Mouse (Mus musculus) brain, embryonic 14.5 days (tissue): ENCODE data around the gene Epha8. TPM values are rescaled to one million over a fixed set of nuclear protein-coding genes. Genes with fewer than 3 reads are reported as not detected.
A peak's percentile ranks its signal among the peaks of the same experiment; 100 is the strongest.

Source experiments
- DNase-seq: peaks from one replicate; pipeline ENCODE4 v3.0.0-alpha.2; 2011; ENCODE audit warnings: low read depth
- CTCF ChIP-seq: fragments of 200-500 bp; IDR thresholded peaks from 2 replicates; pipeline ENCODE4 v1.5.1; 2012; ENCODE audit warnings: inconsistent platforms, mild to moderate bottlenecking, moderate library complexity, borderline replicate concordance; ENCODE audit not compliant: insufficient read depth, insufficient read length; ENCODE audit errors: extremely low read depth
- POLR2A ChIP-seq: fragments of 200-500 bp; IDR thresholded peaks from 2 replicates; pipeline ENCODE4 v1.6.1; 2012; ENCODE audit warnings: mild to moderate bottlenecking, inconsistent platforms, borderline replicate concordance; ENCODE audit not compliant: poor library complexity, insufficient read depth, insufficient read length, severe bottlenecking; ENCODE audit errors: extremely low read depth
- polyA plus RNA-seq: library from polyadenylated mRNA; depleted of rRNA; stranded (reverse); fragments of >200 nt; gene quantifications from 2 replicates; pipeline ENCODE4 v1.2.3, GENCODE M21; 2012; rRNA removed

Gene Epha8
- polyA plus RNA-seq, 1 experiment = 33.9 TPM

DNA sequence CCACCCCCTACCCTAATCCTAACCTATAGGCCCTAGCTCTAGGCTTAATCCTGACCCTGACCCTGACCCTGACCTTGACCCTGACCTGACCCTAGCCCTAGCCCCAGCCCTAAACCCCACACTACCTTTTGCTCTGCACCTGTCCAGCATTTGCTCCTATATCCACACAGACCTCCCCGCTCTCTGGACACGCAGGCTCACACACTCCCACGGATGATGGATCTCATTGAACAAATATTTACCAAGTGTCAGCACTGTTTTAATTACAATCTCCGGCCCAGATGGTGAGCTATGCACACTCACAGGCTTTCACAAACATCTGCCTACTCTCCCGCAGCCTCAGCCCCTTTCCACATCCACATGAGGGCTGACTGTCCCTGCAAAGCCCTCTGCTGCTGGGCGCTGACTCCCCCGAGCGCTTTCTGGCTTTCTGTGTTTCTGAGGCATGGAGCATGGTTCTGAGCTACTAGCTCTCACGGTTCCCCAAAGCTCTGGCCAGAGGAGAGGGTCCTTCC is 58.5 kb downstream of the Epha8 start:
- TF ChIP-seq POLR2A (no peak), CTCF (no peak)
- DNase-seq = peak; percentile 41

DNA sequence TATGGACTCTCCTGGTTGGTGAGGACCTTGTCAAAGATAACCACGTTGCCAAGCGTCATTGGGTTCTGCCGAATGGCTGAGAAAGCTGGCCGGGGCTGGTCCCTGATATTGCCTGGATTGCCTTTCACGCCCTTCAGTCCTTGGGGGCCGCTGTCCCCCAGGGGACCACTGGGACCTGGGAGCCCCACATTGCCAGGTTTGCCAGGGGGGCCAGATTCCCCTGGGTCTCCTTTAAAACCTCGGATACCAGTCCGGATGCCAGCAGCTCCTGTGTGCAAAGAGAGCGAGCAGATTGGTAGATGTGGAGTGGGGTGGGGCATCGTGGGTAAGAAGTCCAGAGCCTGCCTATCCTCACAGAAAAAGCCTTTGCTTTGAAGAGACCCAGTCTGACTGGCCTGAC is 60.2 kb downstream of the Epha8 start:
- no peak for DNase-seq
- TF ChIP-seq CTCF = no peak
- no peak for TF ChIP-seq POLR2A

DNA sequence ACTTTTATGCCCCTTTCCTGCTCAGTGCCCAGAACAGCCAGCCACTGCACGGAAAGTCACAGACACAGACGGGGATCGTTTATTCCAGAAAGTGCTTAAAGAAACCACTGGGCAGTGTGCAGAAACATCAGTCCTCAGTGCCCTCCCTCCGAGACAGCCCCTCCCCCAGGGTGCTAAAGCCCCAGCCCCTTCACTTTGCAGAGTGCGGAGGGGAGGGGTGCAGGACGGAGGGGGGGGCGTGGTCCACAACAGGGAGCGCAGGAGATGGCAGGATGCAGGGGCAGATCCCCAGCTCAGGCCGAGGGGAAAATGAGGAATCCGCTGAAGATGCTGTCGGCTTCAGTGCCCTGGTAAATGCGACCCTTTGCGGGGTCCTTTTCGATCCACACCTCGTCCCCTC is 60.8 kb downstream of the Epha8 start:
- no peak for TF ChIP-seq POLR2A
- no peak for TF ChIP-seq CTCF
- DNase-seq = no peak

DNA sequence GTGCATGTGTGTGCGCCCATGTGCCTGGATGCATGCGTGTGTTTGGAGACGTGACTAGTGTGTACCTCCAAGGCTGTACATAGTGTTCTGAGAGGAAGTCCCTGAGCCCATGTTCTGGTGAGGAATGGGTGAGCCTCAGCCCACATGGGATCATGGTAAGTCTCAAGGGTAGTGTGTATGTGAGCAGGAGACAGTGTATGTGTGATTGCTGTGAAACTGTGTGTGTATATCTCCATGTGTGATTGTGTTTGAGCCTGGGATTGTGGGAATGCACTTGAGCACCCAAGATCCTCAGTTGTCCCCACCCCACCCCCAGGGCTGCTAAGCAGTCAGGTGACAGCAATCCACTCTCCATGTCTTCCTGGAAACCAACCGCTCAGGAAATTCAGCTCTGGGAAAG is 61.8 kb downstream of the Epha8 start:
- TF ChIP-seq POLR2A (no peak), CTCF (no peak)
- no peak for DNase-seq

DNA sequence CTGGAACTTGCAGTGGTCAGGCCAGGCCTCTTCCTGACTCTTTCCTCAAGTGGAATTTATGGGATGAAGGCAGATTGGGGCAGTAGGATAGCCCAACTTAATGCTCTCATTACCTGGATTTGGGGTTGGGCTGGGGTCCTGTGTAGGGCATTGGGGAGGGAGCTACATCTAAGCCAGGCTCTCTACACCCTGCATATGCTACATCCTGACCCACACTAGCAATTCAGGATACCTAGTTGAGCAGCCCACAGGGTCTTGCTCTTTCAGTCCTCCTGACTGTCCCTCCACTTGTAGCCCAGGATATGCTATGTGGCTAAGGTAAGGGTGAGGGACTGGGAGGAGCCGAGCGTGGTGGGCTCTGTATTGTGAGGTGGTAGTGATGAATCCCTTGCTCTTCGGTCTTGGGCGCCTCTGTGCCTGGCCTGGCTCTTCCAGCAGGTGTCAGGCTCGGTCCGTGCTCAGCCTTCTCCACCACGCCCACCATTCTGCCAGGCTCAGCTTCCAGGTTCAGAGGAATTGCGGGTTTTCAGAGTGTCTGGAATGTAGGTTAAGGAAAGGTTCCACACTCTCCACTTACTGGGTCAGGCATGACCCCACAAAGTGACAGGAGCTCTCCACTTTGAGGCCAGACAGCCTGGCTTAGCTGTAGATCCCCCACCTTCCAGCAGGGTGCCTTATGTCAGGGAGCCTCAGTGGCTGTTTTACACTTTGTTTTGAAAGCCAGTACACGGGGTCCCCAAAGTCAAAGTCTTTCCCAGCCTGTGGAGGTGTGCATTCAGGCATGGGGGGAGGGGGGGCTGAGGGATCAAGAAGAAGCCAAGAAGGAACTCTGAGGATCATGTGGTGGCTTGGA is 62.7 kb downstream of the Epha8 start:
- TF ChIP-seq CTCF = peak; percentile 88
- no peak for TF ChIP-seq POLR2A
- peak; percentile 81 for DNase-seq

DNA sequence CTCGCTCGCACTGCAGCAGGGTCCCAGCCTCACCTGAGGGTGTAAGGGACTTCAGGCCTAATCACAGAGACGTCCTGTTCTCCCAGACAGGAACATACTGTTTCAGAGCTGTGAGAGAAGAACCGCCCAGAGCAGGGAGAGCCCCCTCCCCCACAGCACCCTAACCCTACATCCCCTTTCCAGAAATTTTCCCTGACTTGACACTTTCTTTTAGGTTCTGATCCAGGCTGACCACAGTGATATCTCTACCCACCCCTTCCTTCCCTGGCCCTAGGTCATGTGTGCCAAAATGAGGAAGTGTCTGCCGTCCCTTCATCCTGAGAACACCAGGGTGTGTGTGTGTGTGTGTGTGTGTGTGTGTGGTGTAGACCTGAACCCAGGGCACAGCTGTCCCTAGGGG is 63.8 kb downstream of the Epha8 start, which contains the start of gene C1qc:
TSS of gene C1qc (minus strand) at position 255 of the 400 bp plus-strand sequence.
- TF ChIP-seq CTCF (no peak), POLR2A (no peak)
- DNase-seq = no peak

DNA sequence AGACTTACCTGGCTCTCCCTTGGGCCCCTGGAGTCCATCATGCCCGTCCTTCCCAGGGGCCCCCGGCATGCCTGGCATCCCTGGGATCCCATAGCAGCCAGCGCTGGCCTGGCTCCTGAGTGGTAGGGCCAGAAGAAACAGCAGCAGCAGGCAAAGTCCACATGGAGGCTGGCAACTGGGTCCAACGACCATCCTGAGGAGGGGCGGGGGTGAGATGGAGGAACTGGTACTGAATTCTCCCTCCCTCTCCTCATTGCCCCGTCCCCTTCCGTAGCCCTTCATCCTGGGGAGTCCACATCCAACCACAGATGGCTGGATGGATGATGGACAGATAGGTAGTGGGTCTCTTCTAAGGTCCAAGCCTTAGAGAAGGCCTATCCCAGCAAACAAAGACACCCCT is 64.2 kb downstream of the Epha8 start:
- no peak for TF ChIP-seq CTCF
- no peak for TF ChIP-seq POLR2A
- DNase-seq = no peak

DNA sequence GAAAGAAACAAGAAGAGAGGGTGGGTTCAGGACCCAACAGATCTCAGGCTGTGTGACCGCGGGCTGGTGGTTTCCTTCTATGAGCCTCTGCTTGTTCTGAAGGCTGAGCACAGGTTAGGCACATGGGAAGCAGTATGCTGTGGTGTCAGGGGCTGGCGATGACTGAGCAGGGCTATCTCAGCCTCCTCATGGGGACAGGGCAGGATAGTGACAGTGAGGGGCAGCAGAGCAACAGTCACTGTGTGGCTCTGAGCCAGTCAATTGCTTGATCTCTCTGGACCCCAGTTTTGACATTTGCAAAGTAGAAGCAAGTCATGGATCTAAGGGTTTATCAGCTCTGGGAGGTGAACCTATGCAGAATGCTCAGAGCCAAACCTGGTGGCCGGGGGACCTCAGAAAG is 65.5 kb downstream of the Epha8 start:
- no peak for DNase-seq
- TF ChIP-seq CTCF = no peak
- no peak for TF ChIP-seq POLR2A

DNA sequence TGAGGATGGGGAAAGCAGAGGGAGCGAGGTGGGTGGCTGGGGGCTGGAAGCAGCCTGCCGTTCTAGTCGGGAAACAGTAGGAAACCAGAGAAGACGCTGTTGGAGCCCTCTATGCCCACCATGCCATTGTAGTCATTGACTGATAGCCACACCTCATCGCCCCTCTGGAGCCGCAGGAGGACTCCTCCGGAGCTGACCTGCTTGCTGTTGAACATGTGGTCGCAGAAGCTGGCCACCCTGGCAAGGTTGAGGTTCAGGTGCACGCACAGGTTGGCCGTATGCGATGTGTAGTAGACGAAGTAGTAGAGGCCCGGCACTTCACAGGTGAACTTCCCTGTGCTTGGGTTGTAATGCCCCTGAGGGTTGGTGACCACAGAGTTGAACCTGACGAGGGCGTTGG is 66.6 kb downstream of the Epha8 start:
- no peak for TF ChIP-seq POLR2A
- TF ChIP-seq CTCF = no peak
- DNase-seq = no peak

DNA sequence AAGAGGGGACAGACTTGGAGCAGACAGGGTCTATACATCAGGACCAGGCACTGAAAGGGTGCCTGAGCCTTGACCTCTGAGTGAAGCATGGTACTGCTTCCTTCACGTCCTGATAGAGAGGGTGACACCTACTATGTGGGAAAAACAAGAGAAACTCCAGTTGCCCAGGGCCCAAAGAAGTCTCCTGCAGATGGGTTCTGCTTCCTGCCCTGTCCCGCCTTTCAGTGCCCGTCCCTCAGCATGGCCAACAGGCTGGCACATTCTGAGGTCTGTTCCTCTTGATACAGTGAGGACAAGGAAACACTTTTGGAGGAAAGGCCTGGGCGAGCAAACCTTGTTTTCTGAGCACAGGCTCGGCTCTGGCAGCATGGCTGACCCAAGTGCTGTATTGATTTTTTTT is 68.9 kb downstream of the Epha8 start:
- DNase-seq = no peak
- TF ChIP-seq POLR2A = no peak
- no peak for TF ChIP-seq CTCF

DNA sequence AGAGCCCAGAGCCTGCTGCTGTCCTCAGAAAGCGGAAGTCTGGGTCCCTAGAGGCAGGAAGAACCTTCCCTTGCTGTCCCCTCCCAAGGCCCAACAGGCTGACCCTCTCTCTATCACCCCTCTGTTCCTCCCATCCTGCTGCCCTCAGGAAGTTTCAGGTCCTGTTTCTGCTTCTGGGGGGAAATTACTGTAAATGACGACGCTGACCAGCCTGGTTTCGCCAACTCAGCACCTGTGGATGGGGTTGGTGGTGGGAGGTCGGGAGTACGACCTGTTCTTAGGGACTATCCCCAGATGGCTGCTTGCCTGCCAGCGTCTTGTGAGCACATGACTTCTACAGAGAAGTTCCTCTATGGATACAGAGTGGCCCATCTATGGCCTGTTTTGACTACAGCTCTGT is 70.5 kb downstream of the Epha8 start, which contains the start of gene C1qb:
TSS of gene C1qb (minus strand) at position 87 of the 400 bp plus-strand sequence.
- no peak for TF ChIP-seq POLR2A
- no peak for TF ChIP-seq CTCF
- DNase-seq = no peak

Other genes starting within 250 kb of the Epha8 start
- 110 and 141 TPM in 2 replicates for gene Ephb2, start 120.8 kb downstream of the Epha8 start, polyA plus RNA-seq
- 27.5 and 30.5 TPM in 2 replicates for gene C1qb, start 70.6 kb downstream of the Epha8 start, polyA plus RNA-seq
- gene C1qc, start 63.8 kb downstream of the Epha8 start, polyA plus RNA-seq = 18.3 and 19.5 TPM in 2 replicates
- gene C1qa, start 58.0 kb downstream of the Epha8 start, polyA plus RNA-seq = 14.2 and 14.9 TPM in 2 replicates
- gene Zbtb40, start 92.0 kb upstream of the Epha8 start, polyA plus RNA-seq = 8.5 and 12.5 TPM in 2 replicates